Mouse (Mus musculus): ENCODE results near the gene Ank2. TPM values are rescaled to one million over a fixed set of nuclear protein-coding genes. Genes with fewer than 3 reads are reported as not detected.
A peak's percentile ranks its signal among the peaks of the same experiment; 100 is the strongest.
"Not testable (repeated sequence)": the region's sequence is repeated elsewhere in the genome, so short reads cannot be mapped to it uniquely, and the experiment has no call there.

Gene Ank2
- polyA plus RNA-seq, 1 experiment from 2014 or later, result 131 TPM

- no peak overlapping the region for H3K4me2 ChIP-seq (replicated peaks)
- WGBS, result 88% methylated on average over 8 of the region's 8 CpGs
- no peak for ATAC-seq (ENCODE audit: low FRiP score)
Observed at GRCm38 (mm10) chr3:127326355-127326754, 172.8 kb downstream of the Ank2 start.

GRCm38 (mm10) chr3:127322870-127323269 is 176.3 kb downstream of the Ank2 start:
- Histone ChIP-seq H3K27me3 (no peaks in the 10 kb centered on the region), H3K4me2 (replicated peaks) (no peak overlapping the region), H3K36me3 (no peaks in the 10 kb centered on the region), H3K9me3 (replicated peaks) (no peaks in the 10 kb centered on the region), H3K4me1 (no peaks in the 10 kb centered on the region), H3K4me3 (no peak overlapping the region), H3K27ac (no peak overlapping the region), H3K9ac (no peak overlapping the region)
- ATAC-seq (ENCODE audit: low FRiP score), result no peak

More at GRCm38 (mm10) chr3:127326355-127326754, 172.8 kb downstream of the Ank2 start:
- Histone ChIP-seq H3K9ac (no peak overlapping the region), H3K4me1 (no peaks in the 10 kb centered on the region), H3K36me3 (no peaks in the 10 kb centered on the region), H3K27me3 (no peaks in the 10 kb centered on the region), H3K9me3 (replicated peaks) (no peaks in the 10 kb centered on the region), H3K27ac (no peak overlapping the region), H3K4me3 (no peak overlapping the region)

GRCm38 (mm10) chr3:127321645-127322044 is 177.5 kb downstream of the Ank2 start:
- no peaks in the 10 kb centered on the region for H3K4me1 ChIP-seq
- H3K9ac ChIP-seq, result no peak overlapping the region
- no peak overlapping the region for H3K4me2 ChIP-seq (replicated peaks)
- no peaks in the 10 kb centered on the region for H3K9me3 ChIP-seq (replicated peaks)
- WGBS, result 75% methylated on average over 5 of the region's 5 CpGs
- no peaks in the 10 kb centered on the region for H3K36me3 ChIP-seq
- no peak overlapping the region for H3K27ac ChIP-seq
- ATAC-seq (ENCODE audit: low FRiP score), result no peak
- no peak overlapping the region for H3K4me3 ChIP-seq
- no peaks in the 10 kb centered on the region for H3K27me3 ChIP-seq

GRCm38 (mm10) chr3:127321031-127321430 is 178.1 kb downstream of the Ank2 start:
- not testable (repeated sequence) for ATAC-seq (ENCODE audit: low FRiP score); H3K4me1 ChIP-seq; H3K27me3 ChIP-seq; H3K27ac ChIP-seq; H3K4me3 ChIP-seq; H3K36me3 ChIP-seq; H3K4me2 ChIP-seq (replicated peaks); H3K9ac ChIP-seq; H3K9me3 ChIP-seq (replicated peaks)
- WGBS, result 85% methylated on average over 5 of the region's 5 CpGs

GRCm38 (mm10) chr3:127320311-127320710 is 178.8 kb downstream of the Ank2 start:
- WGBS, result 91% methylated on average over 8 of the region's 8 CpGs
- H3K4me2 ChIP-seq (replicated peaks), result no peak overlapping the region
- ATAC-seq (ENCODE audit: low FRiP score), result no peak
- H3K9me3 ChIP-seq (replicated peaks), result no peaks in the 10 kb centered on the region
- no peaks in the 10 kb centered on the region for H3K27me3 ChIP-seq
- no peaks in the 10 kb centered on the region for H3K36me3 ChIP-seq
- H3K9ac ChIP-seq, result no peak overlapping the region
- no peaks in the 10 kb centered on the region for H3K4me1 ChIP-seq
- H3K4me3 ChIP-seq, result no peak overlapping the region
- no peak overlapping the region for H3K27ac ChIP-seq

GRCm38 (mm10) chr3:127317641-127318040 is 181.5 kb downstream of the Ank2 start:
- ATAC-seq (ENCODE audit: low FRiP score), result peak; percentile 56; the same call in 1 of the 2 replicates
- WGBS, result 68% methylated on average over 6 of the region's 6 CpGs
- Histone ChIP-seq H3K36me3 (no peaks in the 10 kb centered on the region), H3K27ac (no peak overlapping the region), H3K9ac (no peak overlapping the region), H3K27me3 (no peaks in the 10 kb centered on the region), H3K4me2 (replicated peaks) (no peak overlapping the region), H3K4me1 (no peaks in the 10 kb centered on the region), H3K9me3 (replicated peaks) (no peaks in the 10 kb centered on the region), H3K4me3 (no peak overlapping the region)

GRCm38 (mm10) chr3:127316717-127317116 is 182.4 kb downstream of the Ank2 start:
- 0 out of 2 replicates have a peak, but pooled peaks have one; percentile 28 for ATAC-seq (ENCODE audit: low FRiP score)
- no peaks in the 10 kb centered on the region for H3K9me3 ChIP-seq (replicated peaks)
- 95% methylated on average over 2 of the region's 2 CpGs for whole genome bisulfite sequencing
- H3K4me2 ChIP-seq (replicated peaks), result no peak overlapping the region
- H3K36me3 ChIP-seq, result no peaks in the 10 kb centered on the region
- no peak overlapping the region for H3K4me3 ChIP-seq
- H3K27ac ChIP-seq, result no peak overlapping the region
- no peaks in the 10 kb centered on the region for H3K4me1 ChIP-seq
- H3K9ac ChIP-seq, result no peak overlapping the region
- H3K27me3 ChIP-seq, result no peaks in the 10 kb centered on the region

GRCm38 (mm10) chr3:127311521-127311920 is 187.6 kb downstream of the Ank2 start:
- WGBS, result 67% methylated on average over 6 of the region's 6 CpGs
- no peak overlapping the region for H3K4me3 ChIP-seq
- no peaks in the 10 kb centered on the region for H3K36me3 ChIP-seq
- no peak overlapping the region for H3K4me2 ChIP-seq (replicated peaks)
- no peak overlapping the region for H3K9ac ChIP-seq
- no peak overlapping the region for H3K27ac ChIP-seq
- no peaks in the 10 kb centered on the region; the same call in 1 of the 2 replicates for H3K9me3 ChIP-seq (replicated peaks)
- H3K27me3 ChIP-seq, result no peaks in the 10 kb centered on the region
- no peak for ATAC-seq (ENCODE audit: low FRiP score)
- no peaks in the 10 kb centered on the region for H3K4me1 ChIP-seq

- Histone ChIP-seq H3K36me3 (no peaks in the 10 kb centered on the region), H3K4me1 (no peaks in the 10 kb centered on the region), H3K27me3 (no peaks in the 10 kb centered on the region), H3K4me2 (replicated peaks) (no peak overlapping the region), H3K9me3 (replicated peaks) (no peaks in the 10 kb centered on the region; the same call in 1 of the 2 replicates), H3K27ac (no peak overlapping the region), H3K4me3 (no peak overlapping the region), H3K9ac (no peak overlapping the region)
- WGBS, result 86% methylated on average over 3 of the region's 3 CpGs
- no peak for ATAC-seq (ENCODE audit: low FRiP score)
Observed at GRCm38 (mm10) chr3:127310079-127310478, 189.1 kb downstream of the Ank2 start.

GRCm38 (mm10) chr3:127303957-127304553 is 195.1 kb downstream of the Ank2 start:
- H3K9ac ChIP-seq, result no peak overlapping the region
- no peaks in the 10 kb centered on the region; the same call in 1 of the 2 replicates for H3K9me3 ChIP-seq (replicated peaks)
- peak; percentile 68 for ATAC-seq (ENCODE audit: low FRiP score)
- H3K4me2 ChIP-seq (replicated peaks), result no peak overlapping the region
- H3K27ac ChIP-seq, result no peak overlapping the region; the same call in 1 of the 2 replicates
- H3K4me1 ChIP-seq, result peaks cover 10% of the 10 kb centered on the region
- no peak overlapping the region for H3K4me3 ChIP-seq
- H3K27me3 ChIP-seq, result no peaks in the 10 kb centered on the region
- no peaks in the 10 kb centered on the region for H3K36me3 ChIP-seq
- WGBS, result 21% methylated on average over 6 of the region's 6 CpGs

GRCm38 (mm10) chr3:127303041-127303440 is 196.1 kb downstream of the Ank2 start:
- Histone ChIP-seq H3K27ac (no peak overlapping the region), H3K9ac (no peak overlapping the region), H3K36me3 (no peaks in the 10 kb centered on the region), H3K4me1 (peaks cover 10% of the 10 kb centered on the region), H3K27me3 (no peaks in the 10 kb centered on the region), H3K4me2 (replicated peaks) (no peak overlapping the region), H3K9me3 (replicated peaks) (no peaks in the 10 kb centered on the region; the same call in 1 of the 2 replicates), H3K4me3 (no peak overlapping the region)
- no peak for ATAC-seq (ENCODE audit: low FRiP score)
- 73% methylated on average over 4 of the region's 4 CpGs for WGBS

GRCm38 (mm10) chr3:127300790-127301189 is 198.4 kb downstream of the Ank2 start:
- no peak overlapping the region for H3K4me2 ChIP-seq (replicated peaks)
- H3K9ac ChIP-seq, result no peak overlapping the region
- no peak overlapping the region for H3K27ac ChIP-seq
- H3K27me3 ChIP-seq, result no peaks in the 10 kb centered on the region
- H3K4me3 ChIP-seq, result no peak overlapping the region
- H3K36me3 ChIP-seq, result no peaks in the 10 kb centered on the region
- peaks cover 21% of the 10 kb centered on the region for H3K4me1 ChIP-seq
- peak; percentile 44 for ATAC-seq (ENCODE audit: low FRiP score)
- H3K9me3 ChIP-seq (replicated peaks), result no peaks in the 10 kb centered on the region

GRCm38 (mm10) chr3:127295921-127296320 is 203.2 kb downstream of the Ank2 start:
- Histone ChIP-seq H3K4me1 (peaks cover 46% of the 10 kb centered on the region), H3K27me3 (no peaks in the 10 kb centered on the region), H3K4me3 (no peak overlapping the region), H3K27ac (peak overlapping the region; percentile 93; the same call in 1 of the 2 replicates), H3K9ac (no peak overlapping the region), H3K4me2 (replicated peaks) (no peak overlapping the region), H3K9me3 (replicated peaks) (no peaks in the 10 kb centered on the region), H3K36me3 (no peaks in the 10 kb centered on the region)
- WGBS, result 86% methylated on average over 6 of the region's 6 CpGs
- no peak for ATAC-seq (ENCODE audit: low FRiP score)

Data from hindbrain, embryonic 12.5 days (tissue).